Mouse (Mus musculus): Measurements from ENCODE around the gene Nxph3. TPM values are rescaled to one million over a fixed set of nuclear protein-coding genes. Genes with fewer than 3 reads are reported as not detected.
A peak's percentile ranks its signal among the peaks of the same experiment; 100 is the strongest.

Nxph3 gene
- polyA plus RNA-seq (2012; ENCODE audit: insufficient read depth, low replicate concordance) = 0.04 TPM in 1 of 2 replicates, not detected in the other

GRCm38 (mm10) chr11:95514298-95514861 lies at the start of gene Nxph3:
Nxph3 (minus strand) TSS chr11:95514570.
- peaks cover 92% of the 10 kb centered on the region for H3K27me3 ChIP-seq (replicated peaks)
- no peak for TF ChIP-seq GATA1 (IDR thresholded peaks at IDR 0.05; ENCODE audit: borderline replicate concordance, low read length)
- TF ChIP-seq FLI1 (IDR thresholded peaks at IDR 0.05; ENCODE audit: low read length) = no peak
- peak within 1 kb of the TSS; percentile 90 for H3K4me3 ChIP-seq (replicated peaks)
- no peaks in the 10 kb centered on the region for H3K9me3 ChIP-seq
- H3K4me1 ChIP-seq = peaks cover 33% of the 10 kb centered on the region
- no peaks in the 10 kb centered on the region for H3K36me3 ChIP-seq (replicated peaks; ENCODE audit: low read length)

GRCm38 (mm10) chr11:95563849-95564248 lies 49.5 kb upstream of the Nxph3 start:
- TF ChIP-seq FLI1 (IDR thresholded peaks at IDR 0.05; ENCODE audit: low read length) = no peak
- no peak for TF ChIP-seq GATA1 (IDR thresholded peaks at IDR 0.05; ENCODE audit: borderline replicate concordance, low read length)
- peaks cover 15% of the 10 kb centered on the region for H3K9me3 ChIP-seq
- H3K36me3 ChIP-seq (replicated peaks; ENCODE audit: low read length) = no peaks in the 10 kb centered on the region
- no peak overlapping the region for H3K4me3 ChIP-seq (replicated peaks)
- H3K27me3 ChIP-seq (replicated peaks) = peaks cover 73% of the 10 kb centered on the region
- no peaks in the 10 kb centered on the region for H3K4me1 ChIP-seq

- Histone ChIP-seq H3K27me3 (replicated peaks) (peaks cover 75% of the 10 kb centered on the region), H3K4me1 (0 out of 2 replicates have a peak, but pooled peaks cover 3% of the 10 kb centered on the region), H3K36me3 (replicated peaks; ENCODE audit: low read length) (no peaks in the 10 kb centered on the region), H3K9me3 (peaks cover 15% of the 10 kb centered on the region), H3K4me3 (replicated peaks) (no peak overlapping the region)
- TF ChIP-seq GATA1 (IDR thresholded peaks at IDR 0.05; ENCODE audit: borderline replicate concordance, low read length) = no peak
- TF ChIP-seq FLI1 (IDR thresholded peaks at IDR 0.05; ENCODE audit: low read length) = no peak
These were observed 46.4 kb upstream of the Nxph3 start for GRCm38 (mm10) chr11:95560773-95561172.

GRCm38 (mm10) chr11:95559761-95560160 lies 45.4 kb upstream of the Nxph3 start:
- Histone ChIP-seq H3K36me3 (replicated peaks; ENCODE audit: low read length) (no peaks in the 10 kb centered on the region), H3K27me3 (replicated peaks) (peaks cover 72% of the 10 kb centered on the region), H3K9me3 (peaks cover 10% of the 10 kb centered on the region), H3K4me1 (0 out of 2 replicates have a peak, but pooled peaks cover 3% of the 10 kb centered on the region), H3K4me3 (replicated peaks) (no peak overlapping the region)
- TF ChIP-seq FLI1 (IDR thresholded peaks at IDR 0.05; ENCODE audit: low read length) (no peak), GATA1 (IDR thresholded peaks at IDR 0.05; ENCODE audit: borderline replicate concordance, low read length) (no peak)

- H3K4me1 ChIP-seq = 0 out of 2 replicates have a peak, but pooled peaks cover 3% of the 10 kb centered on the region
- no peak overlapping the region for H3K4me3 ChIP-seq (replicated peaks)
- peaks cover 3% of the 10 kb centered on the region; the same call in 1 of the 2 replicates for H3K9me3 ChIP-seq
- H3K36me3 ChIP-seq (replicated peaks; ENCODE audit: low read length) = no peaks in the 10 kb centered on the region
- peaks cover 64% of the 10 kb centered on the region for H3K27me3 ChIP-seq (replicated peaks)
- no peak for TF ChIP-seq FLI1 (IDR thresholded peaks at IDR 0.05; ENCODE audit: low read length)
- TF ChIP-seq GATA1 (IDR thresholded peaks at IDR 0.05; ENCODE audit: borderline replicate concordance, low read length) = no peak
These were observed 43.3 kb upstream of the Nxph3 start for GRCm38 (mm10) chr11:95557719-95558118.

- peaks cover 61% of the 10 kb centered on the region for H3K27me3 ChIP-seq (replicated peaks)
- TF ChIP-seq GATA1 (IDR thresholded peaks at IDR 0.05; ENCODE audit: borderline replicate concordance, low read length) (no peak), FLI1 (IDR thresholded peaks at IDR 0.05; ENCODE audit: low read length) (no peak)
- 0 out of 2 replicates have a peak, but pooled peaks cover 3% of the 10 kb centered on the region for H3K4me1 ChIP-seq
- H3K9me3 ChIP-seq = peaks cover 3% of the 10 kb centered on the region; the same call in 1 of the 2 replicates
- H3K36me3 ChIP-seq (replicated peaks; ENCODE audit: low read length) = no peaks in the 10 kb centered on the region
- H3K4me3 ChIP-seq (replicated peaks) = no peak overlapping the region
These were observed 42.7 kb upstream of the Nxph3 start for GRCm38 (mm10) chr11:95557032-95557431.

- Histone ChIP-seq H3K4me3 (replicated peaks) (no peak overlapping the region), H3K36me3 (replicated peaks; ENCODE audit: low read length) (no peaks in the 10 kb centered on the region), H3K4me1 (0 out of 2 replicates have a peak, but pooled peaks cover 3% of the 10 kb centered on the region), H3K9me3 (peaks cover 3% of the 10 kb centered on the region; the same call in 1 of the 2 replicates), H3K27me3 (replicated peaks) (peaks cover 59% of the 10 kb centered on the region)
- TF ChIP-seq FLI1 (IDR thresholded peaks at IDR 0.05; ENCODE audit: low read length) (no peak), GATA1 (IDR thresholded peaks at IDR 0.05; ENCODE audit: borderline replicate concordance, low read length) (no peak)
These were observed 40.9 kb upstream of the Nxph3 start for GRCm38 (mm10) chr11:95555279-95555678.

GRCm38 (mm10) chr11:95550301-95551021 lies 36.1 kb upstream of the Nxph3 start:
- Histone ChIP-seq H3K4me1 (no peaks in the 10 kb centered on the region), H3K4me3 (replicated peaks) (no peak overlapping the region), H3K27me3 (replicated peaks) (peaks cover 53% of the 10 kb centered on the region), H3K9me3 (peaks cover 3% of the 10 kb centered on the region; the same call in 1 of the 2 replicates), H3K36me3 (replicated peaks; ENCODE audit: low read length) (no peaks in the 10 kb centered on the region)
- TF ChIP-seq GATA1 (IDR thresholded peaks at IDR 0.05; ENCODE audit: borderline replicate concordance, low read length) (no peak), FLI1 (IDR thresholded peaks at IDR 0.05; ENCODE audit: low read length) (no peak)

- no peaks in the 10 kb centered on the region for H3K36me3 ChIP-seq (replicated peaks; ENCODE audit: low read length)
- no peaks in the 10 kb centered on the region; the same call in 1 of the 2 replicates for H3K4me1 ChIP-seq
- H3K27me3 ChIP-seq (replicated peaks) = peaks cover 76% of the 10 kb centered on the region
- no peak overlapping the region for H3K4me3 ChIP-seq (replicated peaks)
- H3K9me3 ChIP-seq = no peaks in the 10 kb centered on the region
- TF ChIP-seq GATA1 (IDR thresholded peaks at IDR 0.05; ENCODE audit: borderline replicate concordance, low read length) = no peak
- TF ChIP-seq FLI1 (IDR thresholded peaks at IDR 0.05; ENCODE audit: low read length) = no peak
These were observed 31.8 kb upstream of the Nxph3 start for GRCm38 (mm10) chr11:95546021-95546782.

All from megakaryocyte, embryonic 14.5 days (primary cell).